Mouse (Mus musculus): Measurements from ENCODE around the gene Nfasc. TPM values are rescaled to one million over a fixed set of nuclear protein-coding genes. Genes with fewer than 3 reads are reported as not detected.

The Nfasc gene
- total and polyA plus RNA-seq, 3 experiments = 0.04 TPM; not detected in 2

DNA sequence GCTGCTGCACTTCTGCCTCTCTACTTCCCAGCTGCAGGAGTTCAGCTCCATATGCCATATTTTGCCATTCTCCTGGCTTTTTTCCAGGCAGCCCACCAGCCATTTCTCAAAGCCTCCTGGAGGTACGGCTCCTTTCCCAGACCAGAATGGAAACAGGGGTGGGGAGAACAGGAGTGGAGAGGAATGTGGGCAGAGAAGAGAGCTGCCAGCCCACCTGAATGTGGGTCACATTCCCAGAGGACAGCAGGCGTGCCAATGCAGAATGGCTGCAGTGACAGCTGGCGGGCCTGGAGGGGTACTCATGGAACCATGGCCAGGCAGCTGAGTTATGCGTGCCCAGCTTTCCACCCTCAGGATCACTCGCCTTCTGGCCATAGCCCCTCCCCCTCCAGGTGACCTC, 32.2 kb downstream of the Nfasc start:
- H3K9me3 ChIP-seq (replicated peaks; ENCODE audit: low read length) = no peaks in the 10 kb centered on the region
- no peaks in the 10 kb centered on the region for H3K4me1 ChIP-seq (ENCODE audit: control insufficient read depth in 1 of 2, insufficient read depth in 2 of 2)
- dilution Hi-C loops (cut with MboI; ENCODE audit: extremely low pct_ligation_motif_present, extremely low pct_unique_long_range_greater_than_20kb, low sequenced_read_pairs) (no loop called here), in situ Hi-C loops (cut with MboI; ENCODE audit: low pct_ligation_motif_present, low pct_unique_long_range_greater_than_20kb, low sequenced_read_pairs) (no loop called here)
- H3K79me2 ChIP-seq (replicated peaks; ENCODE audit: control insufficient read depth, extremely low read depth, insufficient read depth, poor library complexity, severe bottlenecking) = no peaks in the 10 kb centered on the region
- no peak overlapping the region for H3K27ac ChIP-seq (ENCODE audit: insufficient read depth, low read depth)
- no peak for DNase-seq (ENCODE audit: extremely low read depth)
- peaks cover 91% of the 10 kb centered on the region for H3K27me3 ChIP-seq (replicated peaks)
- no peak for TF ChIP-seq BHLHE40 (IDR thresholded peaks at IDR 0.05; ENCODE audit: low read depth, low read length)
- TF ChIP-seq ZMIZ1 (IDR thresholded peaks at IDR 0.05; ENCODE audit: low read depth, low read length) = no peak
- TF ChIP-seq MAFK (IDR thresholded peaks at IDR 0.05; ENCODE audit: insufficient replicate concordance, low read length) = no peak
- no peak for TF ChIP-seq ZC3H11A (IDR thresholded peaks at IDR 0.05; ENCODE audit: low read depth, low read length)
- TF ChIP-seq UBTF (IDR thresholded peaks at IDR 0.05; ENCODE audit: low read depth, low read length) = no peak
- no peak for TF ChIP-seq GABPA (IDR thresholded peaks at IDR 0.05; ENCODE audit: insufficient replicate concordance, low read depth, low read length)
- no peak for TF ChIP-seq SMC3 (IDR thresholded peaks at IDR 0.05; ENCODE audit: low read depth, low read length)
- no peak for TF ChIP-seq JUND (conservative IDR thresholded peaks at IDR 0.05; ENCODE audit: low read depth, low read length)
- TF ChIP-seq USF1 (IDR thresholded peaks at IDR 0.05; ENCODE audit: low read depth, low read length) = no peak
- TF ChIP-seq MXI1 (IDR thresholded peaks at IDR 0.05; ENCODE audit: low read depth, low read length) = no peak
- TF ChIP-seq SIN3A (IDR thresholded peaks at IDR 0.05; ENCODE audit: low read length) = no peak
- no peak for TF ChIP-seq POLR2A (IDR thresholded peaks at IDR 0.05; ENCODE audit: low read depth, low read length)
- TF ChIP-seq POLR2AphosphoS2 (IDR thresholded peaks at IDR 0.05; ENCODE audit: low read depth, low read length) = no peak
- TF ChIP-seq CTCF (conservative IDR thresholded peaks at IDR 0.05 in 1 of 2, IDR thresholded peaks at IDR 0.05 in 1 of 2; ENCODE audit: low read depth in 2 of 2, low read length in 2 of 2) = no peak
- TF ChIP-seq CHD2 (IDR thresholded peaks at IDR 0.05; ENCODE audit: low read length) = no peak
- no peak for TF ChIP-seq CHD1 (IDR thresholded peaks at IDR 0.05; ENCODE audit: low read depth, low read length)
- no peak for TF ChIP-seq ZKSCAN1 (IDR thresholded peaks at IDR 0.05; ENCODE audit: borderline replicate concordance, low read depth, low read length)
- TF ChIP-seq E2F4 (IDR thresholded peaks at IDR 0.05; ENCODE audit: insufficient replicate concordance, low read depth, low read length) = no peak
- no peak for TF ChIP-seq NRF1 (IDR thresholded peaks at IDR 0.05; ENCODE audit: low read depth, low read length)
- no peaks in the 10 kb centered on the region for H3K36me3 ChIP-seq (replicated peaks in 1 of 2; ENCODE audit: control insufficient read depth in 1 of 2, insufficient read depth in 1 of 2, low read length in 1 of 2)
- no peak overlapping the region for H3K9ac ChIP-seq (ENCODE audit: insufficient read depth, low read depth)
- H3K4me2 ChIP-seq (ENCODE audit: insufficient read depth, low read depth, poor library complexity, severe bottlenecking) = no peak overlapping the region
- no peak overlapping the region for H3K4me3 ChIP-seq (replicated peaks in 1 of 3; ENCODE audit: low read depth in 2 of 3, low read length in 2 of 3, poor library complexity in 1 of 3)

DNA sequence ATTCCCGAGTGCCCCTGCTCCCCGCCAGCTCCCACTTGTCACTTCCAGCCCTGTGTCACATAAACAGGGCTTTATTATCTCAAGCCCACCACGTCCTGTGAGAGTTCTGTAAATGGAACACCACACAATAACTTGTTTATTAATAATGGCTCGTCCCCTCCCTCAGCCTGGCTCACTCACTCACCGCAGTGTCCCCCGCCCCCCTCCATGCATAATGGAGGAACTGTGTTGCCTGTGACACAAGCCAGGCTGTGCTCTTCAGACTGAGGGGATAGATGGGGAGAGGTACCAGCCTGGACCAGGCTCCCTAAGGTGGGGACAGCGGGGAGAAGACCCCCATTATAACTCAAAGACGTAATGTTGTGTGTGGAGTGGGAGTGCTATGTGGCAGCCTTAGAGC, 34.3 kb downstream of the Nfasc start:
- Histone ChIP-seq H3K36me3 (replicated peaks in 1 of 2; ENCODE audit: control insufficient read depth in 1 of 2, insufficient read depth in 1 of 2, low read length in 1 of 2) (no peaks in the 10 kb centered on the region), H3K79me2 (replicated peaks; ENCODE audit: control insufficient read depth, extremely low read depth, insufficient read depth, poor library complexity, severe bottlenecking) (no peaks in the 10 kb centered on the region), H3K27me3 (replicated peaks) (peaks cover 92% of the 10 kb centered on the region), H3K9me3 (replicated peaks; ENCODE audit: low read length) (no peaks in the 10 kb centered on the region), H3K4me1 (ENCODE audit: control insufficient read depth in 1 of 2, insufficient read depth in 2 of 2) (no peaks in the 10 kb centered on the region), H3K4me2 (ENCODE audit: insufficient read depth, low read depth, poor library complexity, severe bottlenecking) (no peak overlapping the region), H3K27ac (ENCODE audit: insufficient read depth, low read depth) (no peak overlapping the region), H3K9ac (ENCODE audit: insufficient read depth, low read depth) (no peak overlapping the region), H3K4me3 (replicated peaks in 1 of 3; ENCODE audit: low read depth in 2 of 3, low read length in 2 of 3, poor library complexity in 1 of 3) (no peak overlapping the region)
- in situ Hi-C loops (cut with MboI; ENCODE audit: low pct_ligation_motif_present, low pct_unique_long_range_greater_than_20kb, low sequenced_read_pairs) = no loop called here
- dilution Hi-C loops (cut with MboI; ENCODE audit: extremely low pct_ligation_motif_present, extremely low pct_unique_long_range_greater_than_20kb, low sequenced_read_pairs) = no loop called here
- DNase-seq (ENCODE audit: extremely low read depth) = no peak
- TF ChIP-seq UBTF (IDR thresholded peaks at IDR 0.05; ENCODE audit: low read depth, low read length) (no peak), HCFC1 (IDR thresholded peaks at IDR 0.05; ENCODE audit: low read depth, low read length) (no peak), SMC3 (IDR thresholded peaks at IDR 0.05; ENCODE audit: low read depth, low read length) (no peak), MYC (IDR thresholded peaks at IDR 0.05; ENCODE audit: low read depth, low read length) (no peak), USF2 (conservative IDR thresholded peaks at IDR 0.05; ENCODE audit: low read depth, low read length) (no peak), JUND (conservative IDR thresholded peaks at IDR 0.05; ENCODE audit: low read depth, low read length) (no peak), CHD2 (IDR thresholded peaks at IDR 0.05; ENCODE audit: low read length) (no peak), PAX5 (IDR thresholded peaks at IDR 0.05; ENCODE audit: low read length) (no peak), NRF1 (IDR thresholded peaks at IDR 0.05; ENCODE audit: low read depth, low read length) (no peak), CHD1 (IDR thresholded peaks at IDR 0.05; ENCODE audit: low read depth, low read length) (no peak), ZNF384 (IDR thresholded peaks at IDR 0.05; ENCODE audit: low read depth, low read length) (no peak), ZC3H11A (IDR thresholded peaks at IDR 0.05; ENCODE audit: low read depth, low read length) (no peak), GABPA (IDR thresholded peaks at IDR 0.05; ENCODE audit: insufficient replicate concordance, low read depth, low read length) (no peak), SIN3A (IDR thresholded peaks at IDR 0.05; ENCODE audit: low read length) (no peak), NELFE (IDR thresholded peaks at IDR 0.05; ENCODE audit: low read depth, low read length) (no peak), TCF12 (IDR thresholded peaks at IDR 0.05; ENCODE audit: low read depth, low read length) (no peak), MEF2A (IDR thresholded peaks at IDR 0.05; ENCODE audit: borderline replicate concordance, low read depth, low read length) (no peak), ETS1 (conservative IDR thresholded peaks at IDR 0.05; ENCODE audit: low read depth, low read length) (no peak), ZMIZ1 (IDR thresholded peaks at IDR 0.05; ENCODE audit: low read depth, low read length) (no peak), MAFK (IDR thresholded peaks at IDR 0.05; ENCODE audit: insufficient replicate concordance, low read length) (no peak)
